Mouse (Mus musculus) inflammation-experienced regulatory T-cells, adult 16 weeks (primary cell): ENCODE results near the gene 1700057G04Rik. TPM values are rescaled to one million over a fixed set of nuclear protein-coding genes. Genes with fewer than 3 reads are reported as not detected.

ENCODE experiments used
- polyA plus RNA-seq: library from polyadenylated mRNA; unstranded; fragments of 100-300 nt; shearing (Covaris generic); gene quantifications from one replicate; pipeline ENCODE4 v1.2.1, GENCODE M21; 2017

1700057G04Rik gene
- polyA plus RNA-seq = not detected

DNA sequence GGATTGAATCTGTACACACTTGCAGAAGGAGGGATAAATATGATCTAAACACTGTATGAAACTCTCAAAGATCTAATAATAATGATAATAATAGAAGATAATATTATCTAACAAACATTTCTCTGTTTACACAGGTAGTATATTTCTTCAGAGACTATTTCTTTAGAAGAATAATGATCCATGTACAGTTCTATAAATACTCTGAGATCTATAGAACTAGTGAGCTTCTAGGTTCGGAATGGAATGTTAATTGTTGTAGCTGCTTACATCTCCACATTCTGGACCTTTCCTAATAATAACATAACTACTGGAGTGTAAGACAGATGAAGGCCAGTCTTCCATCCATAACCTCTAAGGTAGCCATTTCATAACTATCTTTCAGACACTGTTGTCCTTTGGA, at the start of gene 1700057G04Rik:
Gene 1700057G04Rik, plus strand, starts transcription at position 301 of the 400 bp plus-strand sequence.

GRCm38 (mm10) chr9:92275486-92276207, 33.5 kb upstream of the 1700057G04Rik start, which contains the start of gene Plscr2:
Gene Plscr2 (plus strand): TSS chr9:92275602.

Other genes starting within 250 kb of the 1700057G04Rik start
- gene Plscr5, start 116.4 kb upstream of the 1700057G04Rik start, polyA plus RNA-seq = not detected
- 65.1 TPM for gene Plscr1, start 59.6 kb upstream of the 1700057G04Rik start, polyA plus RNA-seq
- gene Plscr2, start 33.8 kb upstream of the 1700057G04Rik start, polyA plus RNA-seq = not detected
- gene Plscr4, start 148.0 kb downstream of the 1700057G04Rik start, polyA plus RNA-seq = 1.7 TPM
- gene Plod2, start 232.8 kb downstream of the 1700057G04Rik start, polyA plus RNA-seq = 2.7 TPM